8 mouse cellular contexts compared by ENCODE assay signal in genomic region chr14:74640819-74641381, GRCm38 (mm10). TPM values are rescaled to one million over a fixed set of nuclear protein-coding genes. Genes with fewer than 3 reads are reported as not detected.
A peak's percentile ranks its signal among the peaks of the same experiment; 100 is the strongest.
DNase-seq lines count a peak whose midpoint lies in the region; ATAC-seq and TF ChIP-seq lines count a peak whose summit lies in the region.

Gene Htr2a (plus strand): TSS chr14:74640840.

- peak within 1 kb of the TSS; percentile 65 for H3K4me2 ChIP-seq in liver, embryonic 11.5 days

- H3K36me3 ChIP-seq in hindbrain, embryonic 10.5 days = no peaks in the 10 kb centered on the region
- no peaks in the 10 kb centered on the region for H3K36me3 ChIP-seq in liver, embryonic 11.5 days (ENCODE audit: control insufficient read depth, insufficient read depth, low read length)

- ATAC-seq in liver, embryonic 11.5 days (replicated peaks; ENCODE audit: low FRiP score) = no peak

- 1% methylated on average over 20 of the region's 20 CpGs for WGBS in hindbrain, embryonic 10.5 days
- WGBS in liver, embryonic 11.5 days = 7% methylated on average over 20 of the region's 20 CpGs
- under 1% methylated on average over 20 of the region's 20 CpGs for WGBS in olfactory bulb, adult 2 months

- TF ChIP-seq POLR2A in olfactory bulb, adult 2 months (IDR thresholded peaks at IDR 0.05; ENCODE audit: insufficient read depth, low read depth, low read length) = no peak

- TF ChIP-seq CTCF in olfactory bulb, adult 2 months (IDR thresholded peaks at IDR 0.05; ENCODE audit: insufficient read depth, low read depth, low read length) = no peak

- H3K9ac ChIP-seq in liver, embryonic 11.5 days (ENCODE audit: low read depth, low read length) = peak within 1 kb of the TSS; percentile 45

- H3K4me3 ChIP-seq in hindbrain, embryonic 10.5 days = peak within 1 kb of the TSS; percentile 55
- H3K4me3 ChIP-seq in liver, embryonic 11.5 days (ENCODE audit: low read depth, low read length) = peak within 1 kb of the TSS; percentile 37
- peak within 1 kb of the TSS; percentile 44 for H3K4me3 ChIP-seq in olfactory bulb, adult 2 months (ENCODE audit: insufficient read depth, low read depth, low read length)

- peak within 1 kb of the TSS; percentile 62; the same call in 1 of the 2 replicates for H3K27ac ChIP-seq in hindbrain, embryonic 10.5 days
- H3K27ac ChIP-seq in liver, embryonic 11.5 days (ENCODE audit: low read depth, low read length) = no peak within 1 kb of the TSS
- no peak within 1 kb of the TSS for H3K27ac ChIP-seq in olfactory bulb, adult 2 months (ENCODE audit: insufficient read depth, low read depth, low read length)

- no peaks in the 10 kb centered on the region for H3K9me3 ChIP-seq in hindbrain, embryonic 10.5 days
- H3K9me3 ChIP-seq in liver, embryonic 11.5 days (ENCODE audit: control insufficient read depth, low read length) = no peaks in the 10 kb centered on the region

- peak; percentile 16 to 26 for DNase-seq in cerebellum, postnatal 10 days
- no peak for DNase-seq in cerebellum, adult 11 months
- DNase-seq in thymus, postnatal 4 days = peak; percentile 14
- no peak for DNase-seq in thymus, postnatal 10 days (ENCODE audit: low spot score in 2 of 2)
- peak; percentile 50 for DNase-seq in hindbrain, embryonic 10.5 days (ENCODE audit: low spot score)
- peak; percentile 38 for DNase-seq in liver, embryonic 11.5 days (ENCODE audit: low spot score)
- DNase-seq in testis, postnatal 10 days (ENCODE audit: low spot score) = no peak

- H3K27me3 ChIP-seq in hindbrain, embryonic 10.5 days (ENCODE audit: insufficient read depth, poor library complexity, severe bottlenecking) = peaks cover 40% of the 10 kb centered on the region
- H3K27me3 ChIP-seq in liver, embryonic 11.5 days (replicated peaks; ENCODE audit: control insufficient read depth, insufficient read depth, low read length) = peaks cover 20% of the 10 kb centered on the region

- H3K4me1 ChIP-seq in hindbrain, embryonic 10.5 days (replicated peaks) = peaks cover 25% of the 10 kb centered on the region
- H3K4me1 ChIP-seq in liver, embryonic 11.5 days (replicated peaks; ENCODE audit: control insufficient read depth, insufficient read depth, low read length) = peaks cover 4% of the 10 kb centered on the region; the same call in 1 of the 2 replicates
- peaks cover 6% of the 10 kb centered on the region; the same call in 1 of the 2 replicates for H3K4me1 ChIP-seq in olfactory bulb, adult 2 months (ENCODE audit: control insufficient read depth, insufficient read depth, low read length)

RNA-seq across cellular contexts. Expression of gene Htr2a, which starts in this region (rescaled TPM):
- polyA plus RNA-seq in hindbrain, embryonic 10.5 days (2016; fragmentation: Nextera tagmentation; extraction: Ambion mirVana) = 0.16 and 0.20 TPM in 2 replicates
- polyA plus RNA-seq in liver, embryonic 11.5 days (2014; fragmentation: Nextera tagmentation; extraction: Ambion mirVana) = 0.36 and 0.49 TPM in 2 replicates
- not detected in 2 replicates for polyA plus RNA-seq in olfactory bulb, adult 2 months (2012; ENCODE audit: insufficient read depth, insufficient read length, low replicate concordance, missing spikeins)

Comparison
In these comparisons a context has a peak if more than half of its experiments do, and no peak if none do; other contexts are left out.
1. DNase-seq: peak in cerebellum, postnatal 10 days (2 of 2) and thymus, postnatal 4 days (single experiment); none in cerebellum, adult 11 months (single experiment), thymus, postnatal 10 days (0 of 2) and testis, postnatal 10 days (single experiment).
2. Peak in DNase-seq, H3K4me3 ChIP-seq and H3K27ac ChIP-seq in hindbrain, embryonic 10.5 days; RNA of the gene not detected or under 1 TPM.
3. Peak in DNase-seq, H3K4me3 ChIP-seq, H3K9ac ChIP-seq and H3K4me2 ChIP-seq in liver, embryonic 11.5 days; RNA of the gene not detected or under 1 TPM.
4. Peak in every context shown above with its lines, with median percentiles within 50 percentile points of each other: H3K4me3 ChIP-seq.